Mouse (Mus musculus) left cerebral cortex, adult 18-20 months (tissue): ENCODE results near the gene Tbr1. TPM values are rescaled to one million over a fixed set of nuclear protein-coding genes. Genes with fewer than 3 reads are reported as not detected.

Experiments
- DNase-seq, 2 experiments: peaks; one replicate each; pipeline ENCODE4 v3.0.0; 2021 to 2022; ENCODE audit warnings: low spot score in 2 of 2, mixed read lengths in 1 of 2
- long read RNA-seq, 2 experiments: library from polyadenylated mRNA; stranded (forward); transcript quantifications; one replicate each; pipeline ENCODE4 v2.0.0; 2021
- total RNA-seq, 2 experiments: library from RNA; stranded (reverse); gene quantifications; 2 replicates each; pipeline ENCODE4 v1.2.3; 2021

The Tbr1 gene
- total RNA-seq, result 100 to 1,000 TPM; 121 to 122 TPM
- long read RNA-seq, experiment 1, transcript Tbr1-201 (6 exons, 3,977 nt), result major isoform, 101 of 140 reads
- long read RNA-seq, experiment 1, partial matches to known transcripts, result 16 of 140 reads
- long read RNA-seq, experiment 1, other reads (novel, unspliced or antisense), result 19 of 140 reads
- long read RNA-seq, experiment 2, transcript Tbr1-201 (6 exons, 3,977 nt), result major isoform, 61 of 95 reads
- long read RNA-seq, experiment 2, partial matches to known transcripts, result 28 of 95 reads
- long read RNA-seq, experiment 2, other reads (novel, unspliced or antisense), result 3 of 95 reads

- DNase-seq, result peak; percentile 23 to 51
Observed at GRCm38 (mm10) chr2:61802656-61803251, at the start of gene Tbr1. TSS of gene Tbr1 (plus strand) at chr2:61802930.

GRCm38 (mm10) chr2:61754989-61755388 lies 47.7 kb upstream of the Tbr1 start:
- no peak for DNase-seq

GRCm38 (mm10) chr2:61759234-61759855 lies 43.4 kb upstream of the Tbr1 start:
- no peak for DNase-seq

- DNase-seq, result no peak
Observed at GRCm38 (mm10) chr2:61760044-61760443, 42.7 kb upstream of the Tbr1 start.

- DNase-seq, result no peak
Observed at GRCm38 (mm10) chr2:61764470-61765105, 38.1 kb upstream of the Tbr1 start.

GRCm38 (mm10) chr2:61765526-61765925 lies 37.2 kb upstream of the Tbr1 start:
- no peak for DNase-seq

GRCm38 (mm10) chr2:61780794-61781193 lies 21.9 kb upstream of the Tbr1 start:
- no peak for DNase-seq

GRCm38 (mm10) chr2:61794960-61795359 lies 7.8 kb upstream of the Tbr1 start:
- no peak for DNase-seq

GRCm38 (mm10) chr2:61798048-61798447 lies 4.7 kb upstream of the Tbr1 start:
- no peak for DNase-seq

- peak; percentile 41 to 57 for DNase-seq
Observed at GRCm38 (mm10) chr2:61803443-61804367, 975 bp downstream of the Tbr1 start.

- DNase-seq, result peak; percentile 56 to 63
Observed at GRCm38 (mm10) chr2:61804382-61804840, 1.7 kb downstream of the Tbr1 start.

GRCm38 (mm10) chr2:61804841-61805540 lies 2.3 kb downstream of the Tbr1 start:
- DNase-seq, result peak; percentile 43 to 45

GRCm38 (mm10) chr2:61805541-61806345 lies 3.0 kb downstream of the Tbr1 start:
- peak in 1 of 2 experiments; percentile 29 for DNase-seq

- no peak for DNase-seq
Observed at GRCm38 (mm10) chr2:61806346-61806825, 3.7 kb downstream of the Tbr1 start.

- DNase-seq, result peak; percentile 32 to 34
Observed at GRCm38 (mm10) chr2:61807151-61807550, 4.4 kb downstream of the Tbr1 start.

GRCm38 (mm10) chr2:61807781-61808180 lies 5.1 kb downstream of the Tbr1 start:
- no peak for DNase-seq

- DNase-seq, result no peak
Observed at GRCm38 (mm10) chr2:61808776-61809175, 6.0 kb downstream of the Tbr1 start.

GRCm38 (mm10) chr2:61809381-61809780 lies 6.7 kb downstream of the Tbr1 start:
- no peak for DNase-seq

GRCm38 (mm10) chr2:61810751-61811150 lies 8.0 kb downstream of the Tbr1 start:
- DNase-seq, result no peak
